Mouse (Mus musculus): ENCODE data around the gene Nkain2.

The Nkain2 gene

GRCm38 (mm10) chr10:32576559-32577275 lies 313.5 kb downstream of the Nkain2 start:
- no peak for DNase-seq (ENCODE audit: low spot score in 2 of 2)

DNA sequence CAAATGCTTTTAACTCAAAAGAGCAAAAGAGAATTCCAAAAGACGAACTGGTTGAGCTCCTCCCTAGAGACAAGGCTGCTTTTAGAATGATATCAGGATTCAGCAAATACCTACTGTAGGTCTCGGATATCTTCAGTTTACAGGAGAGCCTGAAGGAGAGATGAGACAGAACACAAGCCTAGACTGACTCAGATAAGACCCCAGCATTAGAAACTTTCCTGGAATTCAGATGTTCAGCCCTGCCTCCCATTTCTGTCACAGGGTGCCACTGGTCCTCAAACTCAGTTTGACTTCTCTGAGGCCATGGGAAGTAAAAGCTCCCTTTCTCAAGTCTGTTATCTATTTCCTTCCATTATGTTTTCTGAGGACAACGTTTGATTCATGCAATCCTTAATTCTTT lies 332.6 kb downstream of the Nkain2 start:
- no peak for DNase-seq (ENCODE audit: low spot score in 2 of 2)

DNA sequence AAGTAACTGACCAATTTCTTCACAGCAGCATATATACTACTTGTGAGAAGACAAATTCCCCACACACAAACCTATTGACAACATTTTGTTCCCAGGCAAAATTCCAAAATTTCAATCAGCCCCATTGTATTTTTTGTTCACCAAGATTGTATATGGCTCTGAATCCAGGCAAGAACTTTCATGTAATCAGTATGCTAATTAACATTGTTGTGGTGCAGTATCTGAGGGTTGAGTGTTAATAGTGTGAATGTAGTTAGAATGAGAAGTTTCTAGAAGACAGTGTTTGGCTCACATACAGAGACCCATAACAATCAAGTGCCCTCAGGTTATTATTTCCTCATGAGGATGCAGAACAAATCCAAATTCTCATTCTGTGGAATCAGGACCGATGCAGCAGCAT lies 354.2 kb downstream of the Nkain2 start:
- no peak for DNase-seq (ENCODE audit: low spot score in 2 of 2)

DNA sequence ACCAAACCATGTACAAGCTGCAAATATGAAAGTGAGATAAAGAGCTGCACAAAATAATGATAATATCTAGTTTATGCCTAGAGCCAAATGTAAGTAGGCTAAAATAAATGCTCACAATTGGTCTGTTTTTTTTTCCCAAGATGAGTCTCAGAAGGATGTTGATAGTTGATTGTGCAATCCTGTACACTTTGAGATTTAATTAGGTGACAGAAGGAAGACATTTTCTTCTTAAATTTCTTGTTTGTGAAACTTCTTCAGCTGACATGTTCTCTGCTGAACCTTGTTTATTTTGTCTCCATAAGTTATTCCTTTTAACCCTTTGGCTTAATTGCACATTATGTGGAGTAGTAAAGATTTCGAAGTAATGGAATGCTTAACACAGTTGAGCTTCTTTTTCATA lies 379.4 kb downstream of the Nkain2 start:
- DNase-seq (ENCODE audit: low spot score in 2 of 2), result no peak

- no peak for DNase-seq (ENCODE audit: low spot score in 2 of 2)
Observed at GRCm38 (mm10) chr10:32494591-32495182, 395.6 kb downstream of the Nkain2 start.

GRCm38 (mm10) chr10:32493600-32493999 lies 396.7 kb downstream of the Nkain2 start:
- DNase-seq (ENCODE audit: low spot score in 2 of 2), result no peak

GRCm38 (mm10) chr10:32462726-32463125 lies 427.5 kb downstream of the Nkain2 start:
- no peak for DNase-seq (ENCODE audit: low spot score in 2 of 2)

DNA sequence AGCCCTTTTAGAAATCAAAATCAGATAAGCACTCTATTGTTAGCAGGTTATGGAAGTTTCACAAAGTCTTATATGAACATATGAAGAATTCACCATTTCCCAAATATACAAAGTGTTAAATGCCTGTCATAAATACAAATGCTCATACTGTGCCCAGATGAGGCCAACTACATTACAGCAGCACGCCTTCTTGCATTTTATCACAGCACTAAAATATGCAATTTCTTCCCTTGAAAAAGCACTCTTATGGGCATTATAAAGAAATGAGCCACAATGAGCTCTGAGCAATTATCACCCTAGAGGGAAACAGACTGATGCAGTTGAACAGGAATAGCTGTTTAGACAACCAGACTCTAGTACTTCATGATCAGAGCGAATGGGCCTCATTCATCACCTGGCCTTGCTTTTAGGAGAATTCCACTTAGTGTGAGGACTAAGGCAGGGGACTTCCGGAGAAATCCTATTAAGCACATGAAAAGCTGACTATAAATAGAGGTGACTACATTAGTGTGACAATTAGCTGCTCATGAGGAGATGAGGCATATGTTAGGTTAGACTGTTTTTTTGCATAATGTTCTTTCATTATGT lies 450.2 kb downstream of the Nkain2 start:
- no peak for DNase-seq (ENCODE audit: low spot score in 2 of 2)

- DNase-seq (ENCODE audit: low spot score in 2 of 2), result no peak
Observed at GRCm38 (mm10) chr10:32414228-32414627, 476.0 kb downstream of the Nkain2 start.

DNA sequence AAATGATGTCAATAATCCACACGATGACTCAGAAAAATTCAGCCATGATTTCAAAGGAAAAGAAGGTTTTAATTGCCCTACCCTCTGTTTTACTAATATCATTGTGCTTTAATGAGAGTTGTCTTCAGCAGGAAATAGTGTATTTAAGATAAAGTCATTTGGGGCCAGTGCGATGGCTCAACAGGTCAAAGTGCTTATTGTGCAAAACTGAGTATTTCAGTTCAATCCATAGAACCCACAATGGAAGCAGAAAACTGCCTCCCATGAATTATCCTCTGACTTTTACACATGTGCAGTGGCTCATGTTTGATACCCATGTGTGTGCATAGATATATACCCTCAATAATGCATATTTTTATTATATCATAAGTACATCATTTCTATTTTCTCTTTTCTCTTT lies 478.9 kb downstream of the Nkain2 start:
- no peak for DNase-seq (ENCODE audit: low spot score in 2 of 2)

GRCm38 (mm10) chr10:32400961-32401360 lies 489.3 kb downstream of the Nkain2 start:
- no peak for DNase-seq (ENCODE audit: low spot score in 2 of 2)

DNA sequence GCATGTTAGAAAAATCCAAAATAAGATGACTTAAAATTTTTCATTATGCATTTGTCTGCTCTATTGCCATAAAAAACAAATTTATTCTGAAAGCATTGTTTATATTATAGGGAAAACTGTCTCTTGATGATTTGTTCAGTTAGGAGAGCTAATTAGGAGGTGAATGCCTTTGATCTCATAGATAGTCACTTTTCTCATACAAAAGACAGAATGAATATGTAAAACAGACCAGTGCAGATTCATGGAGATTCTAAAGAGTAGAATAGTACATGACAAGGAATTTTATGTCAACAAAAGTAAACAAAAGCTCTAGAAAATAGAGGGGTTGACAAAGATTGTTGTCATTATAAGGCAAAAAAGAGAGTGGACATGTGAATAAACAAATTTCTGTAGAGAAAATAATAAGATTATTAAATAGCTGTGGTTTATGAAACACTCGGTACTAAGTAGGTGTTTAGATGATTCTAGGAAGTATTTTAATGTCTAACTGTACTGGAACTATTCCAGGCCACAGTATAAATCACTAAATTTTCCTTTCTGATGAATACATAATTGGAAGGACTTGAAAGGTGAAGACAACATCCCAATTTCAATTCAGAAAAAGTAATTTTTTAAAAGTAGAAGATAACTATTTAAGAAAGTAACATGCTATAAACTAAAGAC lies 496.3 kb downstream of the Nkain2 start:
- no peak for DNase-seq (ENCODE audit: low spot score in 2 of 2)

GRCm38 (mm10) chr10:32393326-32393725 lies 496.9 kb downstream of the Nkain2 start:
- no peak for DNase-seq (ENCODE audit: low spot score in 2 of 2)

DNA sequence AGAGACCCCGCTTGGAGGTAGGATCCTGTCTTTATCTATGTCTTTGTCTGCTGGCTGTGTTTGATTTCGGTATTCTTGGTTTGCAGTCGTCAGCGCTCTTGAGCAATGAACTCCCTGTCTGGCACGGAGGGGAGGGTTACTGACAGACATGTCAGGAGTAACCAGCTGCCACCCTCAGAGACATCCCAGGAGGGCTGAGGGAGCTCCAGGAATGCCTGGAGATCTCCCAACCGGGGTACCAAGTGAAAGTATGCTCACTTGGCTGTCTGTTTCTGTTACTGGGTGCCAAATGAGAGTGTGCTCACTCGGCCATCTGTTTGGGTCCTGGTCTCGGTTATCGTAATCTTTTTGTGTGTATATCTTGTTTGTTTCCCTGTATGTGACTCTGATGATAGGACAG lies 577.5 kb downstream of the Nkain2 start:
- no peak for DNase-seq (ENCODE audit: low spot score in 2 of 2)

- no peak for DNase-seq (ENCODE audit: low spot score in 2 of 2)
Observed at GRCm38 (mm10) chr10:32301024-32301597, 589.2 kb downstream of the Nkain2 start.

GRCm38 (mm10) chr10:32290487-32290886 lies 599.8 kb downstream of the Nkain2 start:
- DNase-seq (ENCODE audit: low spot score in 2 of 2), result no peak

GRCm38 (mm10) chr10:32283690-32284089 lies 606.6 kb downstream of the Nkain2 start:
- no peak for DNase-seq (ENCODE audit: low spot score in 2 of 2)

GRCm38 (mm10) chr10:32243266-32243882 lies 646.9 kb downstream of the Nkain2 start:
- no peak for DNase-seq (ENCODE audit: low spot score in 2 of 2)

DNA sequence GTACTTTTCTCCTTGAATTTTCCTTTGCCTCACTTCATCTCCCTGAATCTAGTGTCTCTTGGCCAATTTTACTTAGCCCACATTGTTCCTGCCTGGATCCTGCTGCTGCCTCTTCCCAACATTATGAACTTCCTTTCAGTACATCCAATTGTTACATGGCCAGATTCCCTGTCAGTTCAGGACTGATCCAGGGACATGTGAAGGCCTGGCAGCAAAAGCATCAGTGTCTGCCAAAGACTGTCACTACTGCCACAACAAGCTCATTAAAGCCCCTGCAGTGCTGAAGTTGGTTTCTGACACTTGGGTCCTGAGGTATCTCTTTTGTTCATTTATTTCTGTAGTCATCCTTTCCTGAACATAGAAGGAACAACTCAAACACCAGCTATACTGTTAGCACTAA lies 649.1 kb downstream of the Nkain2 start:
- no peak for DNase-seq (ENCODE audit: low spot score in 2 of 2)

GRCm38 (mm10) chr10:32182951-32183350 lies 707.3 kb downstream of the Nkain2 start:
- no peak for DNase-seq (ENCODE audit: low spot score in 2 of 2)

DNA sequence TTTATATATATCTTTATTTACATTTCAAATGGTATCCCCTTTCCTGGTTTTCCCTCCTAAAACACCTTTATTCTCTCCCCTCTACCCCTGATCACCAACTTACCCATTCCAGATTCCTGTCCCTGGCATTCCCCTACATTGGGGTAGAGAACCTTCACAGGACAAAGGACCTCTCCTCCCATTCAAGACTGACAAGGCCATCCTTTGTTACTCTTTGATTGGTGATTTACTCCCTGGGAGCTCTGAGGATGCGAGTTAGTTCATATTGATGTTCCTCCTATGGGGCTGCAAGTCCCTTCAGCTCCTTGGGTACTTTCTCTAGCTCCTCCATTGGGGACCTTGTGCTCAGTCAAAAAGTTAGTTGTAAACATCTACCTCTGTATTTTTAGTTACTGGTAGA lies 798.9 kb downstream of the Nkain2 start:
- no peak for DNase-seq (ENCODE audit: low spot score in 2 of 2)

GRCm38 (mm10) chr10:32060396-32060795 lies 829.9 kb downstream of the Nkain2 start:
- DNase-seq (ENCODE audit: low spot score in 2 of 2), result no peak
